Mouse (Mus musculus): ENCODE results near the gene Prune2. TPM values are rescaled to one million over a fixed set of nuclear protein-coding genes. Genes with fewer than 3 reads are reported as not detected.

Prune2 gene
- polyA plus RNA-seq, 1 experiment = 0.48 TPM

- Histone ChIP-seq H3K4me3 (ENCODE audit: insufficient read depth, low read depth, low read length) (no peak overlapping the region), H3K36me3 (ENCODE audit: control insufficient read depth, insufficient read depth, low read length) (no peaks in the 10 kb centered on the region), H3K27ac (ENCODE audit: insufficient read depth, low read depth, low read length) (no peak overlapping the region), H3K27me3 (replicated peaks; ENCODE audit: control insufficient read depth, insufficient read depth, low read length) (no peaks in the 10 kb centered on the region), H3K4me1 (ENCODE audit: control insufficient read depth, insufficient read depth, low read length) (no peaks in the 10 kb centered on the region)
- TF ChIP-seq POLR2A (IDR thresholded peaks at IDR 0.05; ENCODE audit: low read depth, low read length) (no peak), CTCF (conservative IDR thresholded peaks at IDR 0.05; ENCODE audit: insufficient read depth, insufficient read length, low read depth, low read length) (no peak)
- DNase-seq = no peak
- WGBS = 65% methylated on average over 8 of the region's 8 CpGs
Observed at GRCm38 (mm10) chr19:16950664-16951363, 5.1 kb upstream of the Prune2 start.

- TF ChIP-seq CTCF (conservative IDR thresholded peaks at IDR 0.05; ENCODE audit: insufficient read depth, insufficient read length, low read depth, low read length) (no peak), POLR2A (IDR thresholded peaks at IDR 0.05; ENCODE audit: low read depth, low read length) (no peak)
- H3K27me3 ChIP-seq (replicated peaks; ENCODE audit: control insufficient read depth, insufficient read depth, low read length) = no peaks in the 10 kb centered on the region; the same call in 1 of the 2 replicates
- no peak for DNase-seq
- no peak overlapping the region for H3K27ac ChIP-seq (ENCODE audit: insufficient read depth, low read depth, low read length)
- 50% methylated on average over 6 of the region's 6 CpGs for WGBS
- no peaks in the 10 kb centered on the region for H3K4me1 ChIP-seq (ENCODE audit: control insufficient read depth, insufficient read depth, low read length)
- no peaks in the 10 kb centered on the region for H3K36me3 ChIP-seq (ENCODE audit: control insufficient read depth, insufficient read depth, low read length)
- no peak overlapping the region for H3K4me3 ChIP-seq (ENCODE audit: insufficient read depth, low read depth, low read length)
Observed at GRCm38 (mm10) chr19:16954736-16955135, 1.2 kb upstream of the Prune2 start.

GRCm38 (mm10) chr19:16955231-16955612 is 696 bp upstream of the Prune2 start:
- H3K27me3 ChIP-seq (replicated peaks; ENCODE audit: control insufficient read depth, insufficient read depth, low read length) = no peaks in the 10 kb centered on the region; the same call in 1 of the 2 replicates
- no peaks in the 10 kb centered on the region for H3K4me1 ChIP-seq (ENCODE audit: control insufficient read depth, insufficient read depth, low read length)
- H3K36me3 ChIP-seq (ENCODE audit: control insufficient read depth, insufficient read depth, low read length) = no peaks in the 10 kb centered on the region
- 50% methylated on average over 9 of the region's 9 CpGs for WGBS
- no peak for TF ChIP-seq POLR2A (IDR thresholded peaks at IDR 0.05; ENCODE audit: low read depth, low read length)
- TF ChIP-seq CTCF (conservative IDR thresholded peaks at IDR 0.05; ENCODE audit: insufficient read depth, insufficient read length, low read depth, low read length) = no peak
- no peak overlapping the region for H3K4me3 ChIP-seq (ENCODE audit: insufficient read depth, low read depth, low read length)
- H3K27ac ChIP-seq (ENCODE audit: insufficient read depth, low read depth, low read length) = no peak overlapping the region
- DNase-seq = no peak

GRCm38 (mm10) chr19:16956319-16956718 is 401 bp downstream of the Prune2 start:
- H3K4me3 ChIP-seq (ENCODE audit: insufficient read depth, low read depth, low read length) = no peak overlapping the region

GRCm38 (mm10) chr19:16959051-16959450 is 3.1 kb downstream of the Prune2 start:
- no peak overlapping the region for H3K27ac ChIP-seq (ENCODE audit: insufficient read depth, low read depth, low read length)
- H3K36me3 ChIP-seq (ENCODE audit: control insufficient read depth, insufficient read depth, low read length) = no peaks in the 10 kb centered on the region
- 85% methylated on average over 4 of the region's 4 CpGs for WGBS
- no peak for DNase-seq
- H3K4me1 ChIP-seq (ENCODE audit: control insufficient read depth, insufficient read depth, low read length) = no peaks in the 10 kb centered on the region
- no peak overlapping the region for H3K4me3 ChIP-seq (ENCODE audit: insufficient read depth, low read depth, low read length)
- TF ChIP-seq POLR2A (IDR thresholded peaks at IDR 0.05; ENCODE audit: low read depth, low read length) (no peak), CTCF (conservative IDR thresholded peaks at IDR 0.05; ENCODE audit: insufficient read depth, insufficient read length, low read depth, low read length) (no peak)
- no peaks in the 10 kb centered on the region; the same call in 1 of the 2 replicates for H3K27me3 ChIP-seq (replicated peaks; ENCODE audit: control insufficient read depth, insufficient read depth, low read length)

More at GRCm38 (mm10) chr19:16956319-16956718, 401 bp downstream of the Prune2 start:
- 2% methylated on average over 7 of the region's 7 CpGs for WGBS
- Histone ChIP-seq H3K27me3 (replicated peaks; ENCODE audit: control insufficient read depth, insufficient read depth, low read length) (no peaks in the 10 kb centered on the region; the same call in 1 of the 2 replicates), H3K27ac (ENCODE audit: insufficient read depth, low read depth, low read length) (no peak overlapping the region), H3K36me3 (ENCODE audit: control insufficient read depth, insufficient read depth, low read length) (no peaks in the 10 kb centered on the region), H3K4me1 (ENCODE audit: control insufficient read depth, insufficient read depth, low read length) (no peaks in the 10 kb centered on the region)
- no peak for DNase-seq
- no peak for TF ChIP-seq POLR2A (IDR thresholded peaks at IDR 0.05; ENCODE audit: low read depth, low read length)
- TF ChIP-seq CTCF (conservative IDR thresholded peaks at IDR 0.05; ENCODE audit: insufficient read depth, insufficient read length, low read depth, low read length) = no peak

- DNase-seq = no peak
- 21% methylated on average over 8 of the region's 8 CpGs for WGBS
- no peak overlapping the region for H3K27ac ChIP-seq (ENCODE audit: insufficient read depth, low read depth, low read length)
- no peaks in the 10 kb centered on the region for H3K4me1 ChIP-seq (ENCODE audit: control insufficient read depth, insufficient read depth, low read length)
- no peak for TF ChIP-seq POLR2A (IDR thresholded peaks at IDR 0.05; ENCODE audit: low read depth, low read length)
- TF ChIP-seq CTCF (conservative IDR thresholded peaks at IDR 0.05; ENCODE audit: insufficient read depth, insufficient read length, low read depth, low read length) = no peak
- H3K4me3 ChIP-seq (ENCODE audit: insufficient read depth, low read depth, low read length) = no peak overlapping the region
- no peaks in the 10 kb centered on the region; the same call in 1 of the 2 replicates for H3K27me3 ChIP-seq (replicated peaks; ENCODE audit: control insufficient read depth, insufficient read depth, low read length)
- no peaks in the 10 kb centered on the region for H3K36me3 ChIP-seq (ENCODE audit: control insufficient read depth, insufficient read depth, low read length)
Observed at GRCm38 (mm10) chr19:16959551-16959950, 3.6 kb downstream of the Prune2 start.

- no peaks in the 10 kb centered on the region for H3K4me1 ChIP-seq (ENCODE audit: control insufficient read depth, insufficient read depth, low read length)
- no peak for TF ChIP-seq POLR2A (IDR thresholded peaks at IDR 0.05; ENCODE audit: low read depth, low read length)
- no peak for TF ChIP-seq CTCF (conservative IDR thresholded peaks at IDR 0.05; ENCODE audit: insufficient read depth, insufficient read length, low read depth, low read length)
- DNase-seq = no peak
- WGBS = over 99% methylated on average over 3 of the region's 3 CpGs
- H3K27ac ChIP-seq (ENCODE audit: insufficient read depth, low read depth, low read length) = no peak overlapping the region
- no peaks in the 10 kb centered on the region for H3K27me3 ChIP-seq (replicated peaks; ENCODE audit: control insufficient read depth, insufficient read depth, low read length)
- no peaks in the 10 kb centered on the region for H3K36me3 ChIP-seq (ENCODE audit: control insufficient read depth, insufficient read depth, low read length)
- H3K4me3 ChIP-seq (ENCODE audit: insufficient read depth, low read depth, low read length) = no peak overlapping the region
Observed at GRCm38 (mm10) chr19:16961036-16961435, 5.1 kb downstream of the Prune2 start.
